Mouse (Mus musculus) olfactory bulb, adult 2 months (tissue): ENCODE results near the gene Foxa3.
"Not testable (repeated sequence)": the region's sequence is repeated elsewhere in the genome, so short reads cannot be mapped to it uniquely, and the experiment has no call there.

ENCODE experiments used
- CTCF ChIP-seq: fragments of 200-500 bp; IDR thresholded peaks from 2 replicates; pipeline ENCODE4 v1.5.1; 2012; ENCODE audit warnings: low read depth, mild to moderate bottlenecking, low read length, moderate library complexity; ENCODE audit not compliant: insufficient read depth
- POLR2A ChIP-seq: fragments of 200-500 bp; IDR thresholded peaks from 2 replicates; pipeline ENCODE4 v1.6.1; 2012; ENCODE audit warnings: mild to moderate bottlenecking, low read depth, low read length, moderate library complexity; ENCODE audit not compliant: insufficient read depth

GRCm38 (mm10) chr7:19071024-19071423 is 47.7 kb upstream of the Foxa3 start:
- not testable (repeated sequence) for TF ChIP-seq CTCF, POLR2A
